Mouse (Mus musculus) right cerebral cortex, postnatal 4 days (tissue): ENCODE results near the gene Ak6.

Experiments
- DNase-seq: peaks from one replicate; pipeline ENCODE4 v3.0.0-alpha.2; 2022

Gene Ak6

GRCm38 (mm10) chr13:100650550-100651438 is at the start of gene Ak6, which contains the start of gene Rad17:
Gene Ak6, plus strand, starts transcription at chr13:100650979.
Gene Rad17, minus strand, starts transcription at chr13:100651051.
- peak; percentile 95 for DNase-seq

GRCm38 (mm10) chr13:100601034-100601433 is 49.7 kb upstream of the Ak6 start:
- no peak for DNase-seq

GRCm38 (mm10) chr13:100602239-100602902 is 48.4 kb upstream of the Ak6 start:
- DNase-seq, result no peak

- DNase-seq, result no peak
Observed at GRCm38 (mm10) chr13:100603031-100603737, 47.6 kb upstream of the Ak6 start.

GRCm38 (mm10) chr13:100603738-100604095 is 47.1 kb upstream of the Ak6 start:
- no peak for DNase-seq

- no peak for DNase-seq
Observed at GRCm38 (mm10) chr13:100605845-100606244, 44.9 kb upstream of the Ak6 start.

- DNase-seq, result no peak
Observed at GRCm38 (mm10) chr13:100607756-100608155, 43.0 kb upstream of the Ak6 start.

GRCm38 (mm10) chr13:100611266-100611665 is 39.5 kb upstream of the Ak6 start:
- DNase-seq, result no peak

- DNase-seq, result no peak
Observed at GRCm38 (mm10) chr13:100612251-100612650, 38.5 kb upstream of the Ak6 start.

GRCm38 (mm10) chr13:100612903-100613302 is 37.9 kb upstream of the Ak6 start:
- no peak for DNase-seq

- peak; percentile 30 for DNase-seq
Observed at GRCm38 (mm10) chr13:100616181-100617087, 34.3 kb upstream of the Ak6 start, which contains the start of gene Marveld2. Gene Marveld2, minus strand, starts transcription at chr13:100616971.

- DNase-seq, result no peak
Observed at GRCm38 (mm10) chr13:100617583-100617982, 33.2 kb upstream of the Ak6 start.

- no peak for DNase-seq
Observed at GRCm38 (mm10) chr13:100622241-100622640, 28.5 kb upstream of the Ak6 start.

- DNase-seq, result no peak
Observed at GRCm38 (mm10) chr13:100634106-100634691, 16.6 kb upstream of the Ak6 start.

- no peak for DNase-seq
Observed at GRCm38 (mm10) chr13:100642471-100643209, 8.1 kb upstream of the Ak6 start.

GRCm38 (mm10) chr13:100648223-100648622 is 2.6 kb upstream of the Ak6 start:
- DNase-seq, result no peak

- DNase-seq, result no peak
Observed at GRCm38 (mm10) chr13:100651439-100652186, 834 bp downstream of the Ak6 start, which contains the start of gene Taf9. Gene Taf9, plus strand, starts transcription at chr13:100651579.

- no peak for DNase-seq
Observed at GRCm38 (mm10) chr13:100658091-100658490, 7.3 kb downstream of the Ak6 start.

- DNase-seq, result peak; percentile 65
Observed at GRCm38 (mm10) chr13:100659864-100660456, 9.2 kb downstream of the Ak6 start.
